Mouse (Mus musculus): ENCODE measurements around the gene Rbfox3.
"Not testable (repeated sequence)": the region's sequence is repeated elsewhere in the genome, so short reads cannot be mapped to it uniquely, and the experiment has no call there.

Rbfox3 gene

DNA sequence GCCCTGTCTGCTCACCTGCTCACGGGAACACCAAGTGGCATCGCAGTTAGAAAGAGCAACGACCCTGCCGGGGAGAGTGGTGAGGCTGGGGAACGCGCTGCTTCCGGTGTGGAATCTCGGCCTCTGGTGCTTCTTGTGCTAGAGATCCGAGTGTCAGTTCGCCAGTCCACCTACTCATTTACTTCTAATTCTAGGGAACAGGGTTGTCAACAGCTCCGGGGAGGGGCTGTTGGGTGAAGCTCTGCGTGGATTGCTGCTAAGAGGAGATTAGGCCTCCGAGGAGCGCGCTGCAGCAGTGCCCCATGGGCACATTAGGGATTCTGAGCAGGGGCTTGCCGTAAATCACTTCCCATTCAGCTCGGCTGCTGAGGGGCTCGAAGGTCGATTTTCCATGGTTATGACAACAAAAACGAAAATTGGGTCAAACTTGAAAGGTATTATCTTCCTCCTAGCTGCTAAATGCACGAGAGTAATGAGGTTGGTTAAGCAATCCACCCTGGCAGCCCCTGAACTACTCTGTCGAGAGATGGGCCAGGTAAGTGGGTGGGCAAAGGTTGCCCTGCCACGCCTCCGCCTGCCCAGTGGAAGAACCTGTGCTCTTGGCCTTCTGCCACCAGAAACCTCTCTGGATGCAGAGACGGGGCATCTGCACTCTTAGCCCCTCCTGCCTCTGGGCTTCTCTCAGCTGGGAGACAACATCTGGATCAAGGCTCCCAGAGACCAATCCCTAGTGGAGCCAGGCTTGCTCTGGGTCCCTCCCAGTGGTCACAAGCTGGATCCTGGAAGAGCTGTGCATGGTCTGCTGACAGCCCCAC is 85.9 kb downstream of the Rbfox3 start:
- no peak for DNase-seq (ENCODE audit: low read depth, low spot score)

- DNase-seq (ENCODE audit: low read depth, low spot score): no peak
Observed at GRCm38 (mm10) chr11:118821353-118821752, 90.0 kb downstream of the Rbfox3 start.

GRCm38 (mm10) chr11:118818528-118818927 is 92.9 kb downstream of the Rbfox3 start:
- no peak for DNase-seq (ENCODE audit: low read depth, low spot score)

GRCm38 (mm10) chr11:118815118-118815517 is 96.3 kb downstream of the Rbfox3 start:
- DNase-seq (ENCODE audit: low read depth, low spot score): no peak

- DNase-seq (ENCODE audit: low read depth, low spot score): peak; percentile 72
Observed at GRCm38 (mm10) chr11:118813942-118814341, 97.5 kb downstream of the Rbfox3 start.

- DNase-seq (ENCODE audit: low read depth, low spot score): no peak
Observed at GRCm38 (mm10) chr11:118811404-118811803, 100.0 kb downstream of the Rbfox3 start.

GRCm38 (mm10) chr11:118807511-118807910 is 103.9 kb downstream of the Rbfox3 start:
- no peak for DNase-seq (ENCODE audit: low read depth, low spot score)

DNA sequence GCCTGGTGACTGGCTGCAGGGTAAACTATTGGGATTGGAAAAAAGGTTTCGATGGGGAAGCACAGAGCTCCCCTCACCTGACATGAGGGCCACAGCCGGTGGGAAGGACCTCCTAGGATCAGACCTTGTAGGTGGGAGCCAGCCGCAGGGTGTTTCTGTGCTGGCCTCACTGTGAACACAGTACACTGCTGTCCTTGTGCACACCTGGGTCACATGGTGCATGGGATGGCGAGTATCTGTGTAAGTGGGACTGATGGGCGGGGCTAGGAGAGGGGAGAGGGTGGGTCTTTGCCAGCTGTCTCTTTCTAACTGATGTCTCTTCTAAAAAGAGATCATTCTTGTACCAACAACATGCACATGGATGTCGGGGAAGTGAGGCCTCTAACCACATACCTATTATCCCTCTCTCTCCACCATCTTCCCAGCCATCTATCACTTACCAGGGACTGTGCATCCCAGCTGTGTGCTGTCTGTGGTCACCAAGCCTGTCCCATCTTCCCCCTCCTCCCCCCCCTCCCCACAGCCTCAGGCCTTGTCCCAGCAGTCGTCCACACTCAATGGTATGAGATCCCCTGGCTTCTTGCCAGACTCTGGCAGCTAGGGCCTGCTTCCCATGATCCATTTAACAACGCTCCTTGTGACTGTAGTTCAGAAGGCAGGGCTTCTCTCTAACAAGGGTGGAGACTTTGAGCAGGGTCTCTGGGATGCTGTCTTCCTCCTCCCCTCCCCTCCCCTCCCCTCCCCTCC is 116.4 kb downstream of the Rbfox3 start:
- no peak for DNase-seq (ENCODE audit: low read depth, low spot score)

- DNase-seq (ENCODE audit: low read depth, low spot score): peak; percentile 89
Observed at GRCm38 (mm10) chr11:118793639-118794021, 117.8 kb downstream of the Rbfox3 start.

DNA sequence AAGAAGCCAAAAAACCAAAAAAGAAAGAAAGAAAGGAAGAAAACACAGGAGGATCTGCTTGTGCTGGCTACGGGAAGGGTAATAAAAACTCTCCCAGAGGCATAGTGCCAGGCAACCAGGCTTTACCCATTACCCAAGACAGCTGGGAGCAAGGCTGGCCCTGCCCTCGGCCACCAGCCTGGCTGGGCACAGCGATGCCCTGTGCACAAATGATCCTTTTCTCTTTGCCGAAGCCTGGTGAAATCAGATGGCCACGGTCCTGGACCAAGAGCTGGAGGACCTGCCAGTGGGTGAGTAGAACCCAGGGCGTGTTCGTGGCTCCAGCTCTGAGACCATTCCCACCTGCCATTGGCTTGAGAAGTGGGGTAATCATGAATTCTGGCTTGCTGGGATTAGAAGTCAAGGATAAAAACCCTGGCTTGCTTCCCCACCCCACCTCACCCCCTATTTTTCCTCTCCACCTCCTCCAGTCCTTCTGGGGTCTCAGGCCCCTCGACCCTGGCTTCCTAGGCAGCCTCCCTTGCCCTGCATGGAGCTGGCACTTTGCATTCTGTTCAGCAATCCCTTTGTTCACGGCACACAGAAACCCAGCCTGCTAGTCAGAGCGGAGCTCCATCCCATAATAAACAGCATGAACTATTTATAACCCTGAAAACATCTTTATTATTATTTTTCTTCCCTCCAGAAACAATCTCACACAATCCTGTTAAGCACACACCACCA is 118.3 kb downstream of the Rbfox3 start:
- no peak for DNase-seq (ENCODE audit: low read depth, low spot score)

GRCm38 (mm10) chr11:118792163-118792915 is 119.1 kb downstream of the Rbfox3 start:
- DNase-seq (ENCODE audit: low read depth, low spot score): peak; percentile 82

DNA sequence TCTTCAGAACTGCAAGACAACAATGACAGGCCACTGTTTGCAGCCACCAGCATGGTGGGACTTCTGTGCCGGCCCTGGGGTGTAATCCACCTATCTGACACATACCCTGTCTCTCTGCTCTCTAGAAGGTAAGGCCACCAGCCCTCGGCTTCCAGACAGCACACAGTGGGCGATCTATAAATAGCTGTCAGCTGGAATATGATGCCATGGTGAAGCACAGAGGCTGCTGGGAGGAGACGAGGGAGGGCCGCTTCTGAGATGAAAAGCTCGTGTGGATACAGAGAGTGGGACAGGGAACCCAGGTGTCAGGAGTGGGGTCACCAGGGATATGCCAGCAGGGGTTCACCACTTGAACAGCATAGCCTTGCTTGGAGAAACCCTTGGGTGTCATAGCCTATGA is 120.0 kb downstream of the Rbfox3 start:
- DNase-seq (ENCODE audit: low read depth, low spot score): no peak

DNA sequence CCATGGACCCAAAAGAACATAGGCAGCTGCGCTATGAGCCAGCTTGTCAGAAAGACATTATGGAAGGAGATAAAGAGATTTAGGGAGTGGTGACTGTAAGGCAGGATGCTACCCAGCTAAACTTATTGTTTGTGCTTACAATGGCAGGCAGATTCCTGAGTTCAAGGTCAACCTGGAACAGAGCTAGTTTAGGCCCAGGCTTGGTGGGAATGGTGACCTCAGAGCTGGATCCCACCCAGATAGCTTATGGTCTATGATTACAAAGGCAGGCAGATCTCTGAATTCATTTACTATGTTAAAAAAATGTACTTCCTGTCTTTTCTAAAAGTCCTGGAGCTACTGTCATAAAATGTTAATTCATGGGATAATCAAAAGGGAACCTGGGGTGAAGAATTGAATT is 123.3 kb downstream of the Rbfox3 start:
- DNase-seq (ENCODE audit: low read depth, low spot score): no peak

GRCm38 (mm10) chr11:118782677-118783076 is 128.7 kb downstream of the Rbfox3 start:
- no peak for DNase-seq (ENCODE audit: low read depth, low spot score)

- no peak for DNase-seq (ENCODE audit: low read depth, low spot score)
Observed at GRCm38 (mm10) chr11:118775753-118776152, 135.6 kb downstream of the Rbfox3 start.

- not testable (repeated sequence) for DNase-seq (ENCODE audit: low read depth, low spot score)
Observed at GRCm38 (mm10) chr11:118774777-118775176, 136.6 kb downstream of the Rbfox3 start.

GRCm38 (mm10) chr11:118773076-118773583 is 138.3 kb downstream of the Rbfox3 start:
- DNase-seq (ENCODE audit: low read depth, low spot score): no peak

- no peak for DNase-seq (ENCODE audit: low read depth, low spot score)
Observed at GRCm38 (mm10) chr11:118771358-118771757, 140.0 kb downstream of the Rbfox3 start.

GRCm38 (mm10) chr11:118770789-118771188 is 140.6 kb downstream of the Rbfox3 start:
- no peak for DNase-seq (ENCODE audit: low read depth, low spot score)

DNA sequence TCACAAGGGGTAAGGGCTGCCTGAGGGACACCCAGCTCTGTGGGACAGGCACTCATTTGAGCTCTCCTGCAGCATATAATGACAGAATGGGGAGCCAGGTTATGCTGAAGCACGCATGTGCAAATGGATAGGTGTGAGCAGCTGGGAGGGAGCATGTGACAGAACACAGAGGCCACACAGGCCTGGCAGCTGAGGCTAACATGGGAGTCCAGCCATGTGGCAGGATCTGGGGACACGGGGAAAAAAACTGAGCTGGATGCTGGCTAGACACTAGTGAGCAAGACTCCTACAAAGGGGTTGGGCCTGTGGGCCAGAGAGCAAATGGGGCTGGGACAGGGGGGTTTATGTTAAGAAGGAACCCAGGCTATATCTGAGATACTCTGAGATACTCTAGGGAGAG is 141.9 kb downstream of the Rbfox3 start:
- DNase-seq (ENCODE audit: low read depth, low spot score): no peak

GRCm38 (mm10) chr11:118768441-118768840 is 143.0 kb downstream of the Rbfox3 start:
- no peak for DNase-seq (ENCODE audit: low read depth, low spot score)

All from telencephalon, adult 2 months (tissue).